Mouse (Mus musculus): ENCODE results near the gene Fryl. TPM values are rescaled to one million over a fixed set of nuclear protein-coding genes. Genes with fewer than 3 reads are reported as not detected.

The Fryl gene
- 10 to 100 TPM; 28.9 to 32.8 TPM for total RNA-seq (2021)
- long read RNA-seq, experiment 1, partial matches to known transcripts, result 1 of 2 reads
- long read RNA-seq, experiment 1, other reads (novel, unspliced or antisense), result 1 of 2 reads
- long read RNA-seq, experiment 2, partial matches to known transcripts, result 5 of 6 reads
- long read RNA-seq, experiment 2, other reads (novel, unspliced or antisense), result 1 of 6 reads

- peak; percentile 81 to 84 for DNase-seq (ENCODE audit: low spot score in 2 of 2)
These were observed at the start of gene Fryl for GRCm38 (mm10) chr5:73256352-73257065. Gene Fryl (minus strand): TSS chr5:73256619.

DNA sequence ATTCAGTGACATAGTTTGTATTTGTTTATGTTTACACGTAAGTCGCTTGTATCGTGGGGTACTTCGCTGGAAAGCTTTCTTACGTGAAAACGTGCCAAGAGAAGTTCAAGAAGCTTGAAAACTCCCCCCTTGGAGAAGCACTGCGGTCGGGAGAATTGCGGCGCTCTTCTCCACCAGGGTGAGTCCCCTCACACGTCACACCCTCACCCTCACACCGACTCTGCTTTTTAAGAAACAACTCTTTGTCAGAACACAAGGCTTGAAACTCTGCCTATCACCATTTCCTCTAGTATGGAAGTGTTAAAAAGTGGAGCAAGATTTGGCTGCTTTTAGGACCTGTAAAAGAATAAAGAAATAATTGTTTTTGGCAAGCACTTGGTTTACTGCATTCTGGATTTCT lies 48.1 kb upstream of the Fryl start:
- no peak for DNase-seq (ENCODE audit: low spot score in 2 of 2)

- no peak for DNase-seq (ENCODE audit: low spot score in 2 of 2)
These were observed 45.3 kb upstream of the Fryl start for GRCm38 (mm10) chr5:73301601-73302307.

DNA sequence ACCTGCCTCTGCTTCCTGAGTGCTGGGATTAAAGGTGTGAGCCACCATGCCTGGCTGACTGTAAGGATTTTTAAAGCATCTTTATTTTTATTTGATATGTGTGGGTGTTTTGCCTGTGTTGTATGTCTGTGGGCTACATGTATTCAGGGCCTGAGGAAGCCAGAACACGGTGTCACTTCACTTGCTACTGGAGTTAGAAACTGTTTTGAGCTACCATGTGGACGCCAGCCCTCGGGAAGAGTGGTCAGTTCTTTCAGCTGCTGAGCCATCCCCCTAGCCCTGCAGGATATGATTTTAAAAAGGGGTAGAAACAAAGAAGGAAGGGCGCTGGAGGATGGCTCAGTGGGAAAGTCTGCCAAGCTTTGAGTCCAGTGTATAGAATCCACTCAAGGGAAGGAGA lies 39.5 kb upstream of the Fryl start:
- no peak for DNase-seq (ENCODE audit: low spot score in 2 of 2)

DNA sequence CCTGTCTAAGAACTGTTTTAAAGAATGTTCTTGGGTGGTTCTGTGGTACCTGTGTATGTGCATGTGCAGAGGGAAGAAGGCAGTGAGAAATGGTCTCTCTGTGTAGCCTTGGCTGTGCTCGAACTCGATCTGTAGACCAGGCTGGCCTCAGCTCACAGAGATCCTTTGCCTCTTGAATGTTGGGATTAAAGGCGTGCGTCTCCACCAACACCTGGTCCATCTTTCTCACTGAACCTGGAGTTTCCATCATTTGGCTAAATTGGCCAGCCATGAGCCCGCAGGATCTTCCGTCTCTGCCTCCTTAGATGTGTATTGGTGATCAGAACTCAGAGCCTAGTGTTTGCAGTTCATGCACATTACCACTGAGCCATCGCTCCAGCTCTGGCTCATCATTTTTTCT lies 38.6 kb upstream of the Fryl start:
- DNase-seq (ENCODE audit: low spot score in 2 of 2), result no peak

- DNase-seq (ENCODE audit: low spot score in 2 of 2), result no peak
These were observed 37.0 kb upstream of the Fryl start for GRCm38 (mm10) chr5:73293458-73293827.

DNA sequence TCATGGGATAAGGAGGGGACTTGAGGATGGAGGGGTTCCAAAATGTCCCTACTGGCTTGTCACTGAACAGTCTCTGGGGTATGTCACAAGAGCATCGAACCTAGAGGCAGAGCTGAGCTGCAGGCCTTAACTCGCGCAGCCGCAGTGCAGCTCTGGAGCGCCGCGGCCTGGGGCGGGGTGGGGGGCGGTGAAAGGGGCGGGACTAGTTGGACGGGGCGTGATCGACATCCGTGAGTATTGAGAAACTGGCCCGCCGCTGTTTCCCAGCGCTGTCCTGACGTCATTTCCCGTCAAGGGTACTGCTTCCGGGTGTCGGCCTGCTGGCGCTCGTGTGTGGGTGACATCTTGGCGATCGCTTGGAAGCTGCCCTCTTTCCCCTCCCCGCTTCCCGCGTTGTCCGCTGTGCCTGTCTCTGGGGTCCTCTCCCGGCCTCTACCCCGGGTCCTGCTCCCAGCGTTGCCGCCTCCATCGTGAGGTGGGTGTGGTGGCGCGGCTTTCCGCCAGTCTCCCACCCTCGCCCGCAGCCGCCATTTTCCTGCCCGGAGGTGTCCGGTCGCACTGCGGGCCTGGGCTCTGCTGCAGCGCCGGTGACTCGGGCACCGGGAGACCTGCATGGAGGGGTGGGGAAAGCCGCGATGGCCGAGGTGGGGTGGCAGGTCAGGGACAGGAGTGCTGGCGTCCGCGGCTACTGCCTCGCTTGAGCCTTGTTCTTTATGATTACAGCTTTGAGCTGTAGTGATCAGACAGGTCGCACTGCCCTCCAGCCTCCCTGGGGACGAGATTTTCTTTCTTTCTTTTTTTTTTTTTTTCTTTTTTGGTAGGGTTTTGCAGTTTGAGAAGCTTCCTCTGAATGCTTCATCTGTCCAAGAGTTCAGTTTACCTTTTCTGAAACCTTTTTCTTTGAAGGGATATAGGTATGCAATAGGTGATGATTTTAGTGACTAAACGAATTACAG lies 36.4 kb upstream of the Fryl start, which contains the start of gene Ociad1:
Ociad1 (plus strand) TSS at position 283 of the 956 bp plus-strand sequence.
- DNase-seq (ENCODE audit: low spot score in 2 of 2), result peak; percentile 87 to 90

DNA sequence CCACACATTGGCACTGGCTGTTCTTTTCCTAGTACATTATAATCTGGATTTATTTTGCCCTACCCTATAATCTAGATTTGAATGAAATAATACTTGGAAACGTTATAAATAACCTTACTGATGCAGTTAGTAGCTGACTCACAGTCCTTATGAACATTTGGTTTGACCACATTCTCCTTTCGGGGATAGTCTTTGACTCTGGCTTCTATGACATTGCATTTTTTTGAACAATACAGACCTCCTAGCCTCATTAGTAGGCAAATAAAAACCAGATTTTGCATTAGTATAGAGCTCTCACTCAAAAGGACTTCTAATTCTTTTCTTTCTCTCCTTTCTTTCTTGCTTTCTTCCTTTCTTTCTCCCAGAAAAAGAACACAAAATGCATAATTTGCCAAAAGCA lies 33.5 kb upstream of the Fryl start:
- DNase-seq (ENCODE audit: low spot score in 2 of 2), result no peak

- DNase-seq (ENCODE audit: low spot score in 2 of 2), result no peak
These were observed 30.2 kb upstream of the Fryl start for GRCm38 (mm10) chr5:73286603-73287002.

- DNase-seq (ENCODE audit: low spot score in 2 of 2), result no peak
These were observed 29.1 kb upstream of the Fryl start for GRCm38 (mm10) chr5:73285470-73285978.

- no peak for DNase-seq (ENCODE audit: low spot score in 2 of 2)
These were observed 27.6 kb upstream of the Fryl start for GRCm38 (mm10) chr5:73284046-73284445.

GRCm38 (mm10) chr5:73280567-73280850 lies 24.1 kb upstream of the Fryl start:
- DNase-seq (ENCODE audit: low spot score in 2 of 2), result no peak

DNA sequence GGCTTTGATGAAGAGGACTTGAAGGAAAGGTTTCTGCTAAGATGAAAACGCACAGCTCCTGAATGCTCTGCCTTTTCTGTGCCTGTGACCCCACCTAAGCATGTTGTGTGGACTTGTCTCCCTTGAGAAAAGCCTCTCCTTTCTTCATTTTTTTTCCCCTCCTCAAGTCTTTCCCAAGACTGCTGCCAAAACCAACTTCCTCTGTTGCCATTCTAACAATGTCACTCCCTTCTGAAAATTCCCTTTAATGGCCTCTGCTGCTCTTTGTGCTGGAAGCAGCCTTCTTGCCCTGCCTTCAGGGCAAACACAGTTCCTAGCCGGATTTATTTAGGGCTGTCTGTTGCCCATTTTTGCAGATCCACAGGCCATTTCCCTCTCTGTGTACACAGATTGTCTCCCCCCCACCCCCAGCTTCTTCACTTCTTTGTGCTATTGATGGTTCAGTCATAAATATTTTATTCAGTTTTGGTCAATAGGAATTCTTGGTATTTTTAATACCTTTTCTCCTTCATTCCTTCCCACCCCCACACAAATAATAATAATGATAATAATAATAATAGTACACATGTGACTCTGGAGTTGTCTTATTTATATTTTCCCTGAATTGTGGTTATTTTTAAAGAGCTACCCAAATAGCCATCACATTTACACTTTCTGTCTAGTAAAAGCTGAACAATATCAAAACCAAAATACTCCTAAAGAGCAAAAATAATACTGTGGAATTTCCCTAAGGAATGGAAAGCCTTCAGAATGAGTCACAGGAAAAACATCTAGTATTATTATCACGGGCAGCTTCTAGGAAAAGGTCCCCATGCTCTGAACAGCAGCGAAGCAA lies 23.5 kb upstream of the Fryl start:
- no peak for DNase-seq (ENCODE audit: low spot score in 2 of 2)

DNA sequence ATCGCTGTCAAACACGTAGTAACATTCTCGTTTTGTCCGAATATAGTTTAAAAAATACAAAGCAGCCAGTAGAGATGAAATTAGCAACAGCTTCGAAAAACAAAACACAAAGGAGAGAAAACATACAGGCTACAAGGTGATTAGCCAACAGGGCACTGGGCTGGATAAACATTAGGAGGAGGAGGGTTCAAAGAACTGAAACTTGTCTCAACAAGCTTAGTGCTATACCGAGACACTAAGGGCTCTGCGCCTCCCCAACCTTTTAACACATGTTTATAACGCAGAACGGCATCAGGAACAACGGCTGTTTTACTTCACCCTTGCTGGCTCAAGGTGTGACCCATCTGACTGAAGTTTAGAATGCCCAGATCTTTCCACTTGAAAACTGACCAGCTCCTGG lies 22.8 kb upstream of the Fryl start:
- no peak for DNase-seq (ENCODE audit: low spot score in 2 of 2)

- no peak for DNase-seq (ENCODE audit: low spot score in 2 of 2)
These were observed 18.5 kb upstream of the Fryl start for GRCm38 (mm10) chr5:73274941-73275340.

DNA sequence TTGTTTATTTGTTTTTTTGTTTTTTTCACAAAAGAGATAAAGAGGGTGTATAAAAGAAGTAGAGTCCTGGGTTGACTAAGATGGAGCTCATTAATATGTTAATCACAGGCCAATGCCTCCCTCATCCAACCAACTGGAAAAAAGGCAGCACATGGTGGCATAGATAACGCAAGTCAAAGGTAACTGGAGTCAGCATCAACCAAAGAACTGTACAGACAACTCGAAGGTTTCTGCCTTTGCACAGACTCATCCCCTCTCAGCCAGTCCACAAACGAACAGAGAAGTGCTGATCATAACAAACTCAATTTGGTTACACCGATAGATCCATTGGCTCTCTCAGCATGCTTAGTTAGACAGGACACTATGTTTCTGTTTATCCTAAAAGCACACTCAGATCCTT lies 16.8 kb upstream of the Fryl start:
- no peak for DNase-seq (ENCODE audit: low spot score in 2 of 2)

- DNase-seq (ENCODE audit: low spot score in 2 of 2), result no peak
These were observed 14.2 kb upstream of the Fryl start for GRCm38 (mm10) chr5:73270612-73271011.

GRCm38 (mm10) chr5:73268636-73269213 lies 12.3 kb upstream of the Fryl start:
- no peak for DNase-seq (ENCODE audit: low spot score in 2 of 2)

- no peak for DNase-seq (ENCODE audit: low spot score in 2 of 2)
These were observed 9.0 kb upstream of the Fryl start for GRCm38 (mm10) chr5:73265460-73265859.

DNA sequence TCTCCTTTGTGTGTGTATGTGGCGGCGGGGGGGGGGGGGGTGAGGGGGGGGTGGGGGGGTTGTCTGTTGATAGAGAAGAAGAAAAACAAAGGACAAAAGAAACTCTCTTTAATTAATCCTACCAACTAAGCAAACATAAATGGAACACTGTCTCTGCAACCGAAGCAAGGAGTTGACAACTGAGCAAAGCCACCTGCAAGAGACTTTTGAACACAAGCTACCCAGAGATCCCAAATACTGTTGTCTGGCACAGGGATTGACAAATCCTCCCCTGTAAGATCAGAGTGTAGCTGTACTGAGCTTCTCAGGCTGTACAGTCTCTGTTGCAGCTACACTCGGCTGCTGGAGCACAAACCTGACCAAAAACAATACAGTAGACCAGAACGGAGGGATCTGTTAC lies 7.7 kb upstream of the Fryl start:
- DNase-seq (ENCODE audit: low spot score in 2 of 2), result no peak
